Mouse (Mus musculus): ENCODE measurements at regions not wholly inside any gene's neighbourhood (a gene's known extent, or its start where the extent isn't known, plus 50 kb on each side); places are given as distances from the start of the nearest gene placed in this dataset.
A peak's percentile ranks its signal among the peaks of the same experiment; 100 is the strongest.

- DNase-seq, result no peak
Measured at GRCm38 (mm10) chr3:117520461-117520860, 54.2 kb upstream of the Plppr5 start.

GRCm38 (mm10) chr3:117508090-117508489 lies 66.5 kb upstream of the Plppr5 start:
- DNase-seq, result no peak

- DNase-seq, result no peak
Measured at GRCm38 (mm10) chr3:117506151-117506723, 68.4 kb upstream of the Plppr5 start.

- DNase-seq, result no peak
Measured at GRCm38 (mm10) chr3:117501107-117501506, 73.5 kb upstream of the Plppr5 start.

- no peak for DNase-seq
Measured at GRCm38 (mm10) chr3:117498138-117498897, 76.3 kb upstream of the Plppr5 start.

- DNase-seq, result peak; percentile 42
Measured at GRCm38 (mm10) chr3:117494118-117494517, 80.5 kb upstream of the Plppr5 start.

- no peak for DNase-seq
Measured at GRCm38 (mm10) chr3:117487281-117488027, 87.2 kb upstream of the Plppr5 start.

- DNase-seq, result no peak
Measured at GRCm38 (mm10) chr3:117486351-117486750, 88.3 kb upstream of the Plppr5 start.

- no peak for DNase-seq
Measured at GRCm38 (mm10) chr3:117480131-117480530, 94.5 kb upstream of the Plppr5 start.

- DNase-seq, result peak; percentile 25
Measured at GRCm38 (mm10) chr3:117459507-117459906, 98.8 kb upstream of the Plppr4 start.

- no peak for DNase-seq
Measured at GRCm38 (mm10) chr3:117450559-117450958, 89.9 kb upstream of the Plppr4 start.

GRCm38 (mm10) chr3:117441887-117442286 lies 81.2 kb upstream of the Plppr4 start:
- no peak for DNase-seq

- no peak for DNase-seq
Measured at GRCm38 (mm10) chr3:117440294-117440693, 79.6 kb upstream of the Plppr4 start.

- peak; percentile 40 for DNase-seq
Measured at GRCm38 (mm10) chr3:117438473-117439114, 77.9 kb upstream of the Plppr4 start.

- no peak for DNase-seq
Measured at GRCm38 (mm10) chr3:117424526-117424925, 63.9 kb upstream of the Plppr4 start.

- no peak for DNase-seq
Measured at GRCm38 (mm10) chr3:117412896-117413747, 52.4 kb upstream of the Plppr4 start.
